Mouse (Mus musculus): ENCODE results near the gene Tbcc. TPM values are rescaled to one million over a fixed set of nuclear protein-coding genes. Genes with fewer than 3 reads are reported as not detected.

Gene Tbcc
- polyA plus RNA-seq, 1 experiment from 2014 or later: 54.1 TPM

- Histone ChIP-seq H3K27ac (ENCODE audit: low read depth, low read length) (no peak overlapping the region), H3K36me3 (ENCODE audit: control insufficient read depth, insufficient read depth, low read length) (no peaks in the 10 kb centered on the region), H3K9me3 (replicated peaks; ENCODE audit: control insufficient read depth, low read length) (no peaks in the 10 kb centered on the region), H3K27me3 (ENCODE audit: control insufficient read depth, insufficient read depth, low read length) (no peaks in the 10 kb centered on the region), H3K4me1 (ENCODE audit: control insufficient read depth, insufficient read depth, low read length) (no peaks in the 10 kb centered on the region), H3K9ac (ENCODE audit: low read depth, low read length) (no peak overlapping the region), H3K4me3 (ENCODE audit: low read depth, low read length) (no peak overlapping the region), H3K4me2 (no peak overlapping the region)
- no peak for ATAC-seq (replicated peaks; ENCODE audit: insufficient number of reproducible peaks, low FRiP score, low TSS enrichment)
- WGBS (ENCODE audit: insufficient replicate concordance): 58% methylated on average over 2 of the region's 2 CpGs
Observed at GRCm38 (mm10) chr17:46900941-46901340, 10.5 kb downstream of the Tbcc start.

- H3K36me3 ChIP-seq (ENCODE audit: control insufficient read depth, insufficient read depth, low read length): no peaks in the 10 kb centered on the region
- no peaks in the 10 kb centered on the region for H3K9me3 ChIP-seq (replicated peaks; ENCODE audit: control insufficient read depth, low read length)
- no peak overlapping the region; the same call in 1 of the 2 replicates for H3K4me2 ChIP-seq
- peak; percentile 46; the same call in 1 of the 2 replicates for ATAC-seq (replicated peaks; ENCODE audit: insufficient number of reproducible peaks, low FRiP score, low TSS enrichment)
- no peaks in the 10 kb centered on the region for H3K4me1 ChIP-seq (ENCODE audit: control insufficient read depth, insufficient read depth, low read length)
- no peak overlapping the region for H3K27ac ChIP-seq (ENCODE audit: low read depth, low read length)
- no peak overlapping the region for H3K4me3 ChIP-seq (ENCODE audit: low read depth, low read length)
- WGBS (ENCODE audit: insufficient replicate concordance): 23% methylated on average over 19 of the region's 19 CpGs
- H3K9ac ChIP-seq (ENCODE audit: low read depth, low read length): no peak overlapping the region
- H3K27me3 ChIP-seq (ENCODE audit: control insufficient read depth, insufficient read depth, low read length): no peaks in the 10 kb centered on the region
Observed at GRCm38 (mm10) chr17:46903876-46904490, 13.5 kb downstream of the Tbcc start.

- Histone ChIP-seq H3K4me3 (ENCODE audit: low read depth, low read length) (no peak within 1 kb of the TSS), H3K4me2 (no peak within 1 kb of the TSS), H3K9ac (ENCODE audit: low read depth, low read length) (no peak within 1 kb of the TSS), H3K27me3 (ENCODE audit: control insufficient read depth, insufficient read depth, low read length) (no peaks in the 10 kb centered on the region), H3K36me3 (ENCODE audit: control insufficient read depth, insufficient read depth, low read length) (no peaks in the 10 kb centered on the region), H3K9me3 (replicated peaks; ENCODE audit: control insufficient read depth, low read length) (no peaks in the 10 kb centered on the region), H3K4me1 (ENCODE audit: control insufficient read depth, insufficient read depth, low read length) (peaks cover 6% of the 10 kb centered on the region), H3K27ac (ENCODE audit: low read depth, low read length) (no peak within 1 kb of the TSS)
- ATAC-seq (replicated peaks; ENCODE audit: insufficient number of reproducible peaks, low FRiP score, low TSS enrichment): no peak
- WGBS (ENCODE audit: insufficient replicate concordance): 82% methylated on average over 10 of the region's 10 CpGs
Observed at GRCm38 (mm10) chr17:46910186-46910585, 19.7 kb downstream of the Tbcc start, which contains the start of gene Prph2. Gene Prph2, plus strand, starts transcription at chr17:46910459.

- Histone ChIP-seq H3K9ac (ENCODE audit: low read depth, low read length) (0 out of 2 replicates have a peak overlapping the region, but pooled peaks have one; percentile 43), H3K4me1 (ENCODE audit: control insufficient read depth, insufficient read depth, low read length) (peaks cover 6% of the 10 kb centered on the region), H3K9me3 (replicated peaks; ENCODE audit: control insufficient read depth, low read length) (no peaks in the 10 kb centered on the region), H3K4me3 (ENCODE audit: low read depth, low read length) (no peak overlapping the region), H3K27me3 (ENCODE audit: control insufficient read depth, insufficient read depth, low read length) (no peaks in the 10 kb centered on the region), H3K4me2 (peak overlapping the region; percentile 27), H3K36me3 (ENCODE audit: control insufficient read depth, insufficient read depth, low read length) (no peaks in the 10 kb centered on the region), H3K27ac (ENCODE audit: low read depth, low read length) (no peak overlapping the region)
- 29% methylated on average over 6 of the region's 6 CpGs for WGBS (ENCODE audit: insufficient replicate concordance)
- ATAC-seq (replicated peaks; ENCODE audit: insufficient number of reproducible peaks, low FRiP score, low TSS enrichment): no peak
Observed at GRCm38 (mm10) chr17:46912331-46912730, 21.8 kb downstream of the Tbcc start.

- no peak overlapping the region for H3K27ac ChIP-seq (ENCODE audit: low read depth, low read length)
- no peak for ATAC-seq (replicated peaks; ENCODE audit: insufficient number of reproducible peaks, low FRiP score, low TSS enrichment)
- WGBS (ENCODE audit: insufficient replicate concordance): 46% methylated on average over 3 of the region's 3 CpGs
- no peak overlapping the region for H3K4me3 ChIP-seq (ENCODE audit: low read depth, low read length)
- no peaks in the 10 kb centered on the region for H3K9me3 ChIP-seq (replicated peaks; ENCODE audit: control insufficient read depth, low read length)
- no peaks in the 10 kb centered on the region for H3K36me3 ChIP-seq (ENCODE audit: control insufficient read depth, insufficient read depth, low read length)
- no peaks in the 10 kb centered on the region for H3K27me3 ChIP-seq (ENCODE audit: control insufficient read depth, insufficient read depth, low read length)
- H3K9ac ChIP-seq (ENCODE audit: low read depth, low read length): no peak overlapping the region
- H3K4me1 ChIP-seq (ENCODE audit: control insufficient read depth, insufficient read depth, low read length): peaks cover 6% of the 10 kb centered on the region
- no peak overlapping the region for H3K4me2 ChIP-seq
Observed at GRCm38 (mm10) chr17:46915129-46915528, 24.6 kb downstream of the Tbcc start.

GRCm38 (mm10) chr17:46918951-46919350 is 28.5 kb downstream of the Tbcc start:
- no peaks in the 10 kb centered on the region for H3K9me3 ChIP-seq (replicated peaks; ENCODE audit: control insufficient read depth, low read length)
- H3K4me3 ChIP-seq (ENCODE audit: low read depth, low read length): no peak overlapping the region
- no peaks in the 10 kb centered on the region for H3K36me3 ChIP-seq (ENCODE audit: control insufficient read depth, insufficient read depth, low read length)
- H3K4me1 ChIP-seq (ENCODE audit: control insufficient read depth, insufficient read depth, low read length): no peaks in the 10 kb centered on the region
- no peak overlapping the region for H3K27ac ChIP-seq (ENCODE audit: low read depth, low read length)
- no peak overlapping the region for H3K9ac ChIP-seq (ENCODE audit: low read depth, low read length)
- no peak for ATAC-seq (replicated peaks; ENCODE audit: insufficient number of reproducible peaks, low FRiP score, low TSS enrichment)
- H3K27me3 ChIP-seq (ENCODE audit: control insufficient read depth, insufficient read depth, low read length): no peaks in the 10 kb centered on the region
- WGBS (ENCODE audit: insufficient replicate concordance): 30% methylated on average over 4 of the region's 4 CpGs
- H3K4me2 ChIP-seq: no peak overlapping the region

GRCm38 (mm10) chr17:46920855-46921254 is 30.4 kb downstream of the Tbcc start:
- Histone ChIP-seq H3K4me2 (no peak overlapping the region), H3K4me1 (ENCODE audit: control insufficient read depth, insufficient read depth, low read length) (no peaks in the 10 kb centered on the region), H3K27me3 (ENCODE audit: control insufficient read depth, insufficient read depth, low read length) (no peaks in the 10 kb centered on the region), H3K9me3 (replicated peaks; ENCODE audit: control insufficient read depth, low read length) (no peaks in the 10 kb centered on the region), H3K9ac (ENCODE audit: low read depth, low read length) (no peak overlapping the region), H3K27ac (ENCODE audit: low read depth, low read length) (no peak overlapping the region), H3K4me3 (ENCODE audit: low read depth, low read length) (no peak overlapping the region), H3K36me3 (ENCODE audit: control insufficient read depth, insufficient read depth, low read length) (no peaks in the 10 kb centered on the region)
- ATAC-seq (replicated peaks; ENCODE audit: insufficient number of reproducible peaks, low FRiP score, low TSS enrichment): no peak
- WGBS (ENCODE audit: insufficient replicate concordance): 55% methylated on average over 6 of the region's 6 CpGs

GRCm38 (mm10) chr17:46926192-46926591 is 35.7 kb downstream of the Tbcc start:
- Histone ChIP-seq H3K27me3 (ENCODE audit: control insufficient read depth, insufficient read depth, low read length) (no peaks in the 10 kb centered on the region), H3K27ac (ENCODE audit: low read depth, low read length) (no peak overlapping the region), H3K4me2 (no peak overlapping the region), H3K4me1 (ENCODE audit: control insufficient read depth, insufficient read depth, low read length) (no peaks in the 10 kb centered on the region), H3K9me3 (replicated peaks; ENCODE audit: control insufficient read depth, low read length) (no peaks in the 10 kb centered on the region), H3K4me3 (ENCODE audit: low read depth, low read length) (no peak overlapping the region), H3K36me3 (ENCODE audit: control insufficient read depth, insufficient read depth, low read length) (peaks cover 6% of the 10 kb centered on the region), H3K9ac (ENCODE audit: low read depth, low read length) (no peak overlapping the region)
- WGBS (ENCODE audit: insufficient replicate concordance): 46% methylated on average over 6 of the region's 6 CpGs
- no peak for ATAC-seq (replicated peaks; ENCODE audit: insufficient number of reproducible peaks, low FRiP score, low TSS enrichment)

GRCm38 (mm10) chr17:46926941-46927340 is 36.5 kb downstream of the Tbcc start:
- Histone ChIP-seq H3K4me3 (ENCODE audit: low read depth, low read length) (no peak overlapping the region), H3K4me1 (ENCODE audit: control insufficient read depth, insufficient read depth, low read length) (no peaks in the 10 kb centered on the region), H3K27me3 (ENCODE audit: control insufficient read depth, insufficient read depth, low read length) (no peaks in the 10 kb centered on the region), H3K36me3 (ENCODE audit: control insufficient read depth, insufficient read depth, low read length) (peaks cover 11% of the 10 kb centered on the region), H3K9me3 (replicated peaks; ENCODE audit: control insufficient read depth, low read length) (no peaks in the 10 kb centered on the region), H3K27ac (ENCODE audit: low read depth, low read length) (no peak overlapping the region), H3K9ac (ENCODE audit: low read depth, low read length) (no peak overlapping the region), H3K4me2 (no peak overlapping the region)
- no peak for ATAC-seq (replicated peaks; ENCODE audit: insufficient number of reproducible peaks, low FRiP score, low TSS enrichment)
- 58% methylated on average over 3 of the region's 3 CpGs for WGBS (ENCODE audit: insufficient replicate concordance)
